ENCODE assay signal across 21 mouse cellular contexts in the genomic region with DNA sequence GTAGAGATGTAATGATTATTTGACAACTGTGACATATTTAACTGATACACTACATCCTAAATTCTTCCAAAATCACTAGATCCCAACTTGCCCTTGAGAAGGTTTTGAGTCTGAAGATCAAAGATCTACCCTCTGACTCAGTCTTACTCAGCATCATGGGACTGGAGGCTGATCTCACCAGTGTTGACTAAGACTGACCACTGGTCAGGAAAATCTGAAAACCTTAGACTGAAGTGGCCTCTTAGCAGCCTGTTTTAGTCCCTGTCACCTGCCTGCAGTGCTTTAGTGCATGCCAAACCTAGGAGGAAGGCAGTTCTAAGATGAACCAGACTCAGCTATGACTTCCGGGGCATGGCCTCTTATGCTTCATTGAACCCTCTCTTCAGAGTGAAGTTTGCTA. TPM values are rescaled to one million over a fixed set of nuclear protein-coding genes. Genes with fewer than 3 reads are reported as not detected.
DNase-seq lines count a peak whose midpoint lies in the region; ATAC-seq and TF ChIP-seq lines count a peak whose summit lies in the region.
"Had no signal": no experiment of that assay in that cellular context is flagged by ENCODE, and none has a peak within 500 bp of the region (broad histone marks: within the 10 kb centered on the region; RNA-seq: fewer than 3 reads in every experiment).

No protein-coding gene starts in this region.

- H3K4me1 ChIP-seq in CH12.LX (ENCODE audit: control insufficient read depth in 1 of 2, insufficient read depth in 2 of 2), result peaks cover 10 to 25% of the 10 kb centered on the region in 2 experiments
- H3K4me1 ChIP-seq in bone marrow macrophage, adult 2 months (ENCODE audit: control insufficient read depth, insufficient read depth, low read length), result peaks cover 16% of the 10 kb centered on the region
- H3K4me1 ChIP-seq in liver, embryonic 12.5 days, result no peaks in the 10 kb centered on the region
- H3K4me1 ChIP-seq in hindbrain, embryonic 12.5 days, result no peaks in the 10 kb centered on the region
- H3K4me1 ChIP-seq: heart, embryonic 12.5 days; hindbrain, embryonic 13.5 days; intestine, embryonic 15.5 days had no signal

- no peaks in the 10 kb centered on the region for H3K27me3 ChIP-seq in CH12.LX (replicated peaks)
- no peaks in the 10 kb centered on the region for H3K27me3 ChIP-seq in liver, embryonic 12.5 days (replicated peaks)
- no peaks in the 10 kb centered on the region for H3K27me3 ChIP-seq in hindbrain, embryonic 12.5 days
- H3K27me3 ChIP-seq: heart, embryonic 12.5 days; hindbrain, embryonic 13.5 days; intestine, embryonic 15.5 days had no signal

- H3K4me2 ChIP-seq in CH12.LX (ENCODE audit: insufficient read depth, low read depth, poor library complexity, severe bottlenecking), result no peak overlapping the region
- H3K4me2 ChIP-seq in liver, embryonic 12.5 days, result no peak overlapping the region
- H3K4me2 ChIP-seq in hindbrain, embryonic 12.5 days (replicated peaks), result no peak overlapping the region
- H3K4me2 ChIP-seq: heart, embryonic 12.5 days; hindbrain, embryonic 13.5 days; intestine, embryonic 15.5 days had no signal

- no peaks in the 10 kb centered on the region for H3K79me2 ChIP-seq in CH12.LX (replicated peaks; ENCODE audit: control insufficient read depth, extremely low read depth, insufficient read depth, poor library complexity, severe bottlenecking)

- WGBS in liver, embryonic 12.5 days (ENCODE audit: insufficient replicate concordance), result 89% methylated on average over 1 of the region's 1 CpGs
- 80% methylated on average over 1 of the region's 1 CpGs for WGBS in hindbrain, embryonic 12.5 days

- in situ Hi-C loops in CH12.LX (cut with MboI; ENCODE audit: low pct_ligation_motif_present, low pct_unique_long_range_greater_than_20kb, low sequenced_read_pairs), result no loop called here

- TF ChIP-seq EP300 in CH12.LX (IDR thresholded peaks at IDR 0.05; ENCODE audit: low read length), result no peak

- H3K4me3 ChIP-seq in CH12.LX (replicated peaks in 1 of 3; ENCODE audit: low read depth in 2 of 3, low read length in 2 of 3, poor library complexity in 1 of 3), result no peak overlapping the region
- H3K4me3 ChIP-seq in bone marrow macrophage, adult 2 months (ENCODE audit: insufficient read depth, low read length), result no peak overlapping the region
- no peak overlapping the region for H3K4me3 ChIP-seq in liver, embryonic 12.5 days
- H3K4me3 ChIP-seq in hindbrain, embryonic 12.5 days, result no peak overlapping the region
- H3K4me3 ChIP-seq: embryonic facial prominence, embryonic 10.5 days; forebrain, embryonic 10.5 days; heart, embryonic 12.5 days; hindbrain, embryonic 13.5 days; intestine, embryonic 15.5 days had no signal

- peak; percentile 10 for DNase-seq in adrenal gland, adult 8-10 months
- DNase-seq in adrenal gland, postnatal 25 days, result no peak
- DNase-seq in 3T3-L1 (ENCODE audit: low read depth, low spot score) (peak; percentile 86), CH12.LX (ENCODE audit: extremely low read depth) (no peak)
- DNase-seq in cerebellum, postnatal 10 days, result no peak
- DNase-seq: cerebellum, adult 18-20 months; cerebellum, adult 9-11 months; gastrocnemius, postnatal 14 days; heart, postnatal 36 days; kidney, adult 18-20 months; kidney, postnatal 10 days had no signal

- no peak for TF ChIP-seq RAD21 in CH12.LX (IDR thresholded peaks at IDR 0.05; ENCODE audit: low read depth, low read length)

- peaks cover 7% of the 10 kb centered on the region for H3K9me3 ChIP-seq in CH12.LX (replicated peaks; ENCODE audit: low read length)
- H3K9me3 ChIP-seq in liver, embryonic 12.5 days (replicated peaks), result 0 out of 2 replicates have a peak, but pooled peaks cover 5% of the 10 kb centered on the region
- H3K9me3 ChIP-seq in hindbrain, embryonic 12.5 days (replicated peaks), result no peaks in the 10 kb centered on the region
- H3K9me3 ChIP-seq: embryonic facial prominence, embryonic 10.5 days; forebrain, embryonic 10.5 days; hindbrain, embryonic 13.5 days; intestine, embryonic 15.5 days had no signal

- H3K9ac ChIP-seq in CH12.LX (ENCODE audit: insufficient read depth, low read depth), result no peak overlapping the region
- H3K9ac ChIP-seq in liver, embryonic 12.5 days, result no peak overlapping the region
- no peak overlapping the region for H3K9ac ChIP-seq in hindbrain, embryonic 12.5 days
- H3K9ac ChIP-seq: heart, embryonic 12.5 days; hindbrain, embryonic 13.5 days; intestine, embryonic 15.5 days had no signal

- H3K36me3 ChIP-seq in CH12.LX (replicated peaks in 1 of 2; ENCODE audit: control insufficient read depth in 1 of 2, insufficient read depth in 1 of 2, low read length in 1 of 2), result no peaks in the 10 kb centered on the region
- no peaks in the 10 kb centered on the region for H3K36me3 ChIP-seq in liver, embryonic 12.5 days
- no peaks in the 10 kb centered on the region for H3K36me3 ChIP-seq in hindbrain, embryonic 12.5 days
- H3K36me3 ChIP-seq: embryonic facial prominence, embryonic 10.5 days; forebrain, embryonic 10.5 days; heart, embryonic 12.5 days; hindbrain, embryonic 13.5 days; intestine, embryonic 15.5 days had no signal

- no peak for TF ChIP-seq CTCF in CH12.LX (conservative IDR thresholded peaks at IDR 0.05 in 1 of 2, IDR thresholded peaks at IDR 0.05 in 1 of 2; ENCODE audit: low read depth in 2 of 2, low read length in 2 of 2)
- no peak for TF ChIP-seq CTCF in bone marrow macrophage, adult 2 months (IDR thresholded peaks at IDR 0.05; ENCODE audit: low read depth, low read length)

- no peak for ATAC-seq in liver, embryonic 12.5 days
- ATAC-seq in hindbrain, embryonic 12.5 days (ENCODE audit: low FRiP score), result no peak
- ATAC-seq: activated CD4-positive, CD25-positive, alpha-beta regulatory T cell, adult 4 months; forebrain, embryonic 14.5 days; intestine, embryonic 15.5 days had no signal

- peak overlapping the region; percentile 28; the same call in 1 of the 2 replicates for H3K27ac ChIP-seq in CH12.LX (ENCODE audit: insufficient read depth, low read depth)
- H3K27ac ChIP-seq in bone marrow macrophage, adult 2 months (ENCODE audit: insufficient read depth, low read depth, low read length), result peak overlapping the region; percentile 78
- H3K27ac ChIP-seq in liver, embryonic 12.5 days, result no peak overlapping the region
- H3K27ac ChIP-seq in hindbrain, embryonic 12.5 days, result no peak overlapping the region
- H3K27ac ChIP-seq: embryonic facial prominence, embryonic 10.5 days; forebrain, embryonic 10.5 days; hindbrain, embryonic 13.5 days; intestine, embryonic 15.5 days had no signal

- dilution Hi-C loops in CH12.LX (cut with MboI; ENCODE audit: extremely low pct_ligation_motif_present, extremely low pct_unique_long_range_greater_than_20kb, low sequenced_read_pairs), result no loop called here

- TF ChIP-seq POLR2A in CH12.LX (IDR thresholded peaks at IDR 0.05; ENCODE audit: low read depth, low read length), result no peak
- TF ChIP-seq POLR2A in bone marrow macrophage, adult 2 months (IDR thresholded peaks at IDR 0.05; ENCODE audit: borderline replicate concordance, low read depth, low read length), result no peak

TF ChIP-seq in CH12.LX, 34 proteins besides CTCF, POLR2A, EP300 and RAD21:
- TF ChIP-seq ETS1 (conservative IDR thresholded peaks at IDR 0.05; ENCODE audit: low read depth, low read length), result peak; percentile 86
- TF ChIP-seq MEF2A (IDR thresholded peaks at IDR 0.05; ENCODE audit: borderline replicate concordance, low read depth, low read length), result peak; percentile 54; the same call in 1 of the 2 replicates
- no peak for TF ChIP-seq PAX5 (IDR thresholded peaks at IDR 0.05; ENCODE audit: low read length)
- TF ChIP-seq IRF4 (IDR thresholded peaks at IDR 0.05; ENCODE audit: low read depth, low read length), result peak; percentile 61; the same call in 1 of the 2 replicates
- no peak for TF ChIP-seq GABPA (IDR thresholded peaks at IDR 0.05; ENCODE audit: insufficient replicate concordance, low read depth, low read length)
- no peak for TF ChIP-seq UBTF (IDR thresholded peaks at IDR 0.05; ENCODE audit: low read depth, low read length)
- TF ChIP-seq ELF1 (IDR thresholded peaks at IDR 0.05; ENCODE audit: low read depth, low read length), result peak; percentile 28; the same call in 1 of the 2 replicates
- TF ChIP-seq NRF1 (IDR thresholded peaks at IDR 0.05; ENCODE audit: low read depth, low read length), result no peak
- no peak for TF ChIP-seq MAFK (IDR thresholded peaks at IDR 0.05; ENCODE audit: insufficient replicate concordance, low read length)
- TF ChIP-seq BHLHE40 (IDR thresholded peaks at IDR 0.05; ENCODE audit: low read depth, low read length), result peak; percentile 82

RNA-seq across cellular contexts. Expression of a gene that starts 32.8 kb away (rescaled TPM):
- total RNA-seq in adrenal gland, adult 8-10 months (2022), result 1 to 10 TPM; 4.6 to 5.4 (median 5.2) TPM
- 4.9 and 5.0 TPM in 2 replicates for total RNA-seq in adrenal gland, postnatal 25 days (2021)
- 3.4 and 4.4 TPM in 2 replicates for total RNA-seq in CH12.LX (2012; rRNA removed)
- 2.2 and 2.7 TPM in 2 replicates for total RNA-seq in CH12.LX (2014; rRNA removed)
- polyA plus RNA-seq in CH12.LX (2012; ENCODE audit: insufficient read length, low read depth), result 2.1 and 3.3 TPM in 2 replicates
- polyA plus RNA-seq in bone marrow macrophage, adult 2 months (2012; ENCODE audit: insufficient read depth, insufficient read length, missing spikeins), result 1.2 and 1.8 TPM in 2 replicates
- polyA plus RNA-seq in liver, embryonic 12.5 days (2016; fragmentation: Nextera tagmentation; extraction: Ambion mirVana), result 1.0 and 1.2 TPM in 2 replicates
- 6.6 and 7.8 TPM in 2 replicates for polyA plus RNA-seq in hindbrain, embryonic 12.5 days (2016; fragmentation: Nextera tagmentation; extraction: Ambion mirVana)

Comparison
In these comparisons a context has a peak if more than half of its experiments do, and no peak if none do; other contexts are left out.
1. DNase-seq: peak in adrenal gland, adult 8-10 months (single experiment) and 3T3-L1 (single experiment); none in adrenal gland, postnatal 25 days (single experiment), CH12.LX (single experiment) and cerebellum, postnatal 10 days (0 of 2).
2. H3K27ac ChIP-seq: peak in CH12.LX (single experiment) and bone marrow macrophage, adult 2 months (single experiment); none in liver, embryonic 12.5 days (single experiment) and hindbrain, embryonic 12.5 days (single experiment).